In genomic region chr6:145760246-145761016, GRCm38 (mm10) we compare ENCODE assay signal across 15 mouse cellular contexts. TPM values are rescaled to one million over a fixed set of nuclear protein-coding genes. Genes with fewer than 3 reads are reported as not detected.
DNase-seq lines count a peak whose midpoint lies in the region; ATAC-seq and TF ChIP-seq lines count a peak whose summit lies in the region.
"Had no signal": no experiment of that assay in that cellular context is flagged by ENCODE, and none has a peak within 500 bp of the region (broad histone marks: within the 10 kb centered on the region; RNA-seq: fewer than 3 reads in every experiment).

No protein-coding gene starts in this region.

- H3K27ac ChIP-seq in kidney, postnatal 0 days: peak overlapping the region; percentile 27; the same call in 1 of the 2 replicates
- H3K27ac ChIP-seq in intestine, embryonic 14.5 days (ENCODE audit: low read depth): peak overlapping the region; percentile 22; the same call in 1 of the 2 replicates
- no peak overlapping the region for H3K27ac ChIP-seq in thymus, adult 2 months (ENCODE audit: control insufficient read depth, insufficient read depth, low read length)
- no peak overlapping the region for H3K27ac ChIP-seq in forebrain, embryonic 14.5 days (ENCODE audit: low read depth, low read length)
- H3K27ac ChIP-seq: forebrain, embryonic 15.5 days; midbrain, embryonic 10.5 days had no signal

- no peaks in the 10 kb centered on the region for H3K36me3 ChIP-seq in kidney, postnatal 0 days (ENCODE audit: insufficient read depth, low read length)
- no peaks in the 10 kb centered on the region for H3K36me3 ChIP-seq in intestine, embryonic 14.5 days (ENCODE audit: control insufficient read depth, insufficient read depth, low read length)
- H3K36me3 ChIP-seq in thymus, adult 2 months (ENCODE audit: control insufficient read depth, insufficient read depth, low read length): no peaks in the 10 kb centered on the region
- H3K36me3 ChIP-seq in forebrain, embryonic 14.5 days (ENCODE audit: control insufficient read depth, insufficient read depth, low read length): no peaks in the 10 kb centered on the region
- H3K36me3 ChIP-seq: forebrain, embryonic 15.5 days; G1E; liver, embryonic 15.5 days; midbrain, embryonic 10.5 days had no signal

- H3K27me3 ChIP-seq in kidney, postnatal 0 days (ENCODE audit: insufficient read depth, low read length): no peaks in the 10 kb centered on the region
- no peaks in the 10 kb centered on the region for H3K27me3 ChIP-seq in intestine, embryonic 14.5 days (replicated peaks; ENCODE audit: control insufficient read depth, insufficient read depth, low read length)
- no peaks in the 10 kb centered on the region for H3K27me3 ChIP-seq in thymus, adult 2 months (ENCODE audit: control insufficient read depth, insufficient read depth, low read length)
- no peaks in the 10 kb centered on the region for H3K27me3 ChIP-seq in forebrain, embryonic 14.5 days (replicated peaks; ENCODE audit: control insufficient read depth, insufficient read depth, low read length)
- H3K27me3 ChIP-seq: forebrain, embryonic 15.5 days; liver, embryonic 15.5 days had no signal

- peak; percentile 53 to 59 for DNase-seq in adrenal gland, postnatal 36 days
- no peak for DNase-seq in adrenal gland, adult 8-10 months
- no peak for DNase-seq in kidney, postnatal 0 days (ENCODE audit: low spot score)
- DNase-seq in kidney, adult 9 months: no peak
- DNase-seq in intestine, embryonic 14.5 days (ENCODE audit: low spot score): no peak
- peak; percentile 43 for DNase-seq in thymus, adult 2 months
- DNase-seq in forebrain, embryonic 14.5 days (ENCODE audit: low spot score): no peak
- no peak for DNase-seq in gastrocnemius, postnatal 14 days
- DNase-seq: cerebellum, adult 11-12 months; retina, postnatal 1 day had no signal

- ATAC-seq in kidney, postnatal 0 days (replicated peaks; ENCODE audit: low FRiP score, low read depth): no peak
- ATAC-seq in intestine, embryonic 14.5 days (replicated peaks; ENCODE audit: low FRiP score, low TSS enrichment, low read depth): no peak
- ATAC-seq in forebrain, embryonic 14.5 days: no peak
- ATAC-seq: forebrain, embryonic 15.5 days; inflammation-experienced regulatory T-cells, adult 6 months had no signal

- no peak for TF ChIP-seq POLR2A in thymus, adult 2 months (IDR thresholded peaks at IDR 0.05; ENCODE audit: control insufficient read depth, extremely low read depth, insufficient read depth, low read length, poor library complexity)

- intact Hi-C loops in gastrocnemius, postnatal 14 days (cut with DNase I; ENCODE audit: low total_unique reads): no loop called here

- no peaks in the 10 kb centered on the region for H3K9me3 ChIP-seq in kidney, postnatal 0 days (replicated peaks; ENCODE audit: low read length)
- H3K9me3 ChIP-seq in intestine, embryonic 14.5 days (ENCODE audit: control insufficient read depth, low read length): no peaks in the 10 kb centered on the region
- no peaks in the 10 kb centered on the region for H3K9me3 ChIP-seq in forebrain, embryonic 14.5 days (replicated peaks; ENCODE audit: control insufficient read depth, low read length)
- H3K9me3 ChIP-seq: forebrain, embryonic 15.5 days; liver, embryonic 15.5 days; midbrain, embryonic 10.5 days had no signal

- H3K4me1 ChIP-seq in kidney, postnatal 0 days (replicated peaks; ENCODE audit: insufficient read depth, low read length): 0 out of 2 replicates have a peak, but pooled peaks cover 8% of the 10 kb centered on the region
- peaks cover 22% of the 10 kb centered on the region for H3K4me1 ChIP-seq in intestine, embryonic 14.5 days (replicated peaks; ENCODE audit: control insufficient read depth, insufficient read depth, low read length)
- peaks cover 12% of the 10 kb centered on the region for H3K4me1 ChIP-seq in thymus, adult 2 months (replicated peaks; ENCODE audit: control insufficient read depth, insufficient read depth, low read length)
- peaks cover 4% of the 10 kb centered on the region; the same call in 1 of the 2 replicates for H3K4me1 ChIP-seq in forebrain, embryonic 14.5 days (ENCODE audit: control insufficient read depth, insufficient read depth, low read length)

- no peak for TF ChIP-seq CTCF in kidney, postnatal 0 days (IDR thresholded peaks at IDR 0.05; ENCODE audit: low read depth)
- TF ChIP-seq CTCF in thymus, adult 2 months (IDR thresholded peaks at IDR 0.05; ENCODE audit: borderline replicate concordance, control insufficient read depth, extremely low read depth, insufficient read depth, low read length, poor library complexity): no peak

- H3K9ac ChIP-seq in kidney, postnatal 0 days (ENCODE audit: low read depth, low read length): no peak overlapping the region
- H3K9ac ChIP-seq in intestine, embryonic 14.5 days (ENCODE audit: low read length): no peak overlapping the region
- H3K9ac ChIP-seq in forebrain, embryonic 14.5 days (ENCODE audit: low read length): no peak overlapping the region
- H3K9ac ChIP-seq: forebrain, embryonic 15.5 days; liver, embryonic 15.5 days had no signal

- WGBS in kidney, postnatal 0 days: 67% methylated on average over 4 of the region's 4 CpGs
- WGBS in intestine, embryonic 14.5 days: 72% methylated on average over 4 of the region's 4 CpGs
- 12% methylated on average over 4 of the region's 4 CpGs for WGBS in thymus, adult 2 months
- WGBS in forebrain, embryonic 14.5 days: 88% methylated on average over 4 of the region's 4 CpGs

- no peak overlapping the region for H3K4me3 ChIP-seq in kidney, postnatal 0 days (replicated peaks; ENCODE audit: low read depth, low read length)
- H3K4me3 ChIP-seq in intestine, embryonic 14.5 days (ENCODE audit: low read depth, low read length): no peak overlapping the region
- no peak overlapping the region for H3K4me3 ChIP-seq in thymus, adult 2 months (ENCODE audit: control insufficient read depth, insufficient read depth, low read length)
- no peak overlapping the region for H3K4me3 ChIP-seq in forebrain, embryonic 14.5 days (ENCODE audit: low read depth, low read length)
- H3K4me3 ChIP-seq: forebrain, embryonic 15.5 days; liver, embryonic 15.5 days; midbrain, embryonic 10.5 days had no signal

- no peak overlapping the region for H3K4me2 ChIP-seq in kidney, postnatal 0 days (ENCODE audit: low read length)
- no peak overlapping the region for H3K4me2 ChIP-seq in intestine, embryonic 14.5 days (ENCODE audit: low read length)
- no peak overlapping the region for H3K4me2 ChIP-seq in forebrain, embryonic 14.5 days (ENCODE audit: low read length)
- H3K4me2 ChIP-seq: forebrain, embryonic 15.5 days; liver, embryonic 15.5 days had no signal

RNA-seq across cellular contexts. Expression of gene Rassf8, which starts 13.9 kb away (rescaled TPM):
- 100 to 1,000 TPM in 1 of 2 experiments, 10 to 100 TPM in 1; 79.1 to 106 TPM for total RNA-seq in adrenal gland, postnatal 36 days (2021)
- 10 to 100 TPM; 72.3 to 88.2 (median 80.0) TPM for total RNA-seq in adrenal gland, adult 8-10 months (2022)
- 10.3 and 11.0 TPM in 2 replicates for polyA plus RNA-seq in kidney, postnatal 0 days (2015; fragmentation: Nextera tagmentation; extraction: Ambion mirVana)
- polyA plus RNA-seq in intestine, embryonic 14.5 days (2014; fragmentation: Nextera tagmentation; extraction: Ambion mirVana): 9.1 and 10.8 TPM in 2 replicates
- polyA plus RNA-seq in thymus, adult 2 months (2012; rRNA removed): 3.0 and 5.3 TPM in 2 replicates
- polyA plus RNA-seq in forebrain, embryonic 14.5 days (2014; fragmentation: Nextera tagmentation; extraction: Ambion mirVana): 2.4 and 2.5 TPM in 2 replicates
- 10 to 100 TPM; 29.7 to 34.8 TPM for total RNA-seq in gastrocnemius, postnatal 14 days (2021)
- polyA plus RNA-seq: G1E had no signal

Comparison
In these comparisons a context has a peak if more than half of its experiments do, and no peak if none do; other contexts are left out.
1. DNase-seq: peak in adrenal gland, postnatal 36 days (2 of 2) and thymus, adult 2 months (single experiment); none in adrenal gland, adult 8-10 months (single experiment), kidney, postnatal 0 days (single experiment), kidney, adult 9 months (single experiment), intestine, embryonic 14.5 days (single experiment), forebrain, embryonic 14.5 days (single experiment) and gastrocnemius, postnatal 14 days (single experiment).
2. H3K27ac ChIP-seq: peak in kidney, postnatal 0 days (single experiment) and intestine, embryonic 14.5 days (single experiment); none in thymus, adult 2 months (single experiment) and forebrain, embryonic 14.5 days (single experiment).